Comparison of ENCODE assay signal across 35 mouse cellular contexts in genomic region chr5:118553290-118553689, GRCm38 (mm10).
"Had no signal": no experiment of that assay in that cellular context is flagged by ENCODE, and none has a peak within 500 bp of the region (broad histone marks: within the 10 kb centered on the region; RNA-seq: fewer than 3 reads in every experiment).

No protein-coding gene starts in this region.

- H3K27me3 ChIP-seq: heart, embryonic 12.5 days; heart, embryonic 13.5 days; hindbrain, embryonic 15.5 days; intestine, embryonic 15.5 days had no signal

- H3K4me1 ChIP-seq: hindbrain, embryonic 12.5 days; hindbrain, embryonic 13.5 days; hindbrain, embryonic 15.5 days had no signal

- H3K4me3 ChIP-seq: heart, embryonic 10.5 days; heart, embryonic 12.5 days; heart, embryonic 13.5 days; heart, embryonic 15.5 days; hindbrain, embryonic 10.5 days; hindbrain, embryonic 12.5 days; hindbrain, embryonic 13.5 days; hindbrain, embryonic 15.5 days; intestine, embryonic 15.5 days; layer of hippocampus, adult 2 months; left cerebral cortex, adult 2 months had no signal

- ATAC-seq: hindbrain, embryonic 16.5 days; hindbrain, postnatal 0 days; inflammation-experienced regulatory T-cells, adult 6 months; intestine, embryonic 15.5 days; intestine, embryonic 16.5 days; intestine, postnatal 0 days had no signal

- DNase-seq: heart, postnatal 10 days; heart, postnatal 14 days; heart, postnatal 36 days; heart, postnatal 4 days; kidney, adult 11 months; kidney, adult 18-20 months; kidney, adult 2 months; kidney, adult 8-10 months; kidney, adult 9 months; kidney, postnatal 10 days; kidney, postnatal 14 days; kidney, postnatal 25 days; kidney, postnatal 36 days; kidney, postnatal 4 days; layer of hippocampus, adult 9-11 months; layer of hippocampus, postnatal 36 days had no signal

- H3K9ac ChIP-seq: heart, embryonic 12.5 days; heart, embryonic 13.5 days; heart, embryonic 15.5 days; hindbrain, embryonic 12.5 days; hindbrain, embryonic 13.5 days; hindbrain, embryonic 14.5 days; hindbrain, embryonic 15.5 days; intestine, embryonic 15.5 days had no signal

- H3K9me3 ChIP-seq: heart, embryonic 10.5 days; heart, embryonic 15.5 days; hindbrain, embryonic 12.5 days; hindbrain, embryonic 13.5 days; hindbrain, embryonic 15.5 days; intestine, embryonic 15.5 days had no signal

- H3K4me2 ChIP-seq: heart, embryonic 11.5 days; heart, embryonic 12.5 days; heart, embryonic 13.5 days; heart, embryonic 15.5 days; hindbrain, embryonic 12.5 days; hindbrain, embryonic 13.5 days; hindbrain, embryonic 14.5 days; hindbrain, embryonic 15.5 days; intestine, embryonic 15.5 days had no signal

- H3K27ac ChIP-seq: heart, embryonic 10.5 days; heart, embryonic 13.5 days; heart, embryonic 15.5 days; hindbrain, embryonic 10.5 days; hindbrain, embryonic 12.5 days; hindbrain, embryonic 13.5 days; hindbrain, embryonic 14.5 days; hindbrain, embryonic 15.5 days; hindbrain, postnatal 0 days; intestine, embryonic 15.5 days; kidney, postnatal 0 days; layer of hippocampus, adult 2 months; left cerebral cortex, adult 2 months had no signal

- H3K36me3 ChIP-seq: heart, embryonic 10.5 days; heart, embryonic 12.5 days; heart, embryonic 13.5 days; heart, embryonic 15.5 days; hindbrain, embryonic 10.5 days; hindbrain, embryonic 12.5 days; hindbrain, embryonic 13.5 days; hindbrain, embryonic 15.5 days; intestine, embryonic 15.5 days had no signal
